Mouse (Mus musculus) ES-CJ7 (cell line): ENCODE measurements at regions not wholly inside any gene's neighbourhood (a gene's known extent, or its start where the extent isn't known, plus 50 kb on each side); places are given as distances from the start of the nearest gene placed in this dataset.

ENCODE experiments used
- DNase-seq: peaks from one replicate; pipeline ENCODE4 v3.0.0; 2011; ENCODE audit warnings: low read depth, low spot score

GRCm38 (mm10) chr1:51411726-51412125 is 66.5 kb downstream of the Nabp1 start:
- peak; percentile 35 for DNase-seq

GRCm38 (mm10) chr1:51403632-51404031 is 74.6 kb downstream of the Nabp1 start:
- no peak for DNase-seq

DNA sequence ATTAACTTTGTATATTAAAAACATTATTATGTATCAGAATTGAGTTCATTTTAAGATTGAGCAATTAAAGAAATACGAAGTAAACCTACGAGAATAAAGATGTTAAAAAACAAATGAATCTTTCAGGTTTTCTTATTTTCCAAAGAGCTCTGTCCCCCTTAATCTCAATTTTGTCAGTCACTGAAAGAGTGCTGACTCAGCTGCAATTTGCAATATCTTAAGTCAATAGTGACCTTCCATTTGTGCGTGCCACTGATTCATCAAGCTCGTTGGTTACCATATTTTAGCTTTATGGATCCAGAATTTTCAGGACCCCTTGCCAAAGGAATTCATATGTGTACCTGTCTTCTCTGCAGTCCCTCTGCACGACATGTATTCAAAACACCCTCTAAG is 75.7 kb downstream of the Nabp1 start:
- DNase-seq: no peak

DNA sequence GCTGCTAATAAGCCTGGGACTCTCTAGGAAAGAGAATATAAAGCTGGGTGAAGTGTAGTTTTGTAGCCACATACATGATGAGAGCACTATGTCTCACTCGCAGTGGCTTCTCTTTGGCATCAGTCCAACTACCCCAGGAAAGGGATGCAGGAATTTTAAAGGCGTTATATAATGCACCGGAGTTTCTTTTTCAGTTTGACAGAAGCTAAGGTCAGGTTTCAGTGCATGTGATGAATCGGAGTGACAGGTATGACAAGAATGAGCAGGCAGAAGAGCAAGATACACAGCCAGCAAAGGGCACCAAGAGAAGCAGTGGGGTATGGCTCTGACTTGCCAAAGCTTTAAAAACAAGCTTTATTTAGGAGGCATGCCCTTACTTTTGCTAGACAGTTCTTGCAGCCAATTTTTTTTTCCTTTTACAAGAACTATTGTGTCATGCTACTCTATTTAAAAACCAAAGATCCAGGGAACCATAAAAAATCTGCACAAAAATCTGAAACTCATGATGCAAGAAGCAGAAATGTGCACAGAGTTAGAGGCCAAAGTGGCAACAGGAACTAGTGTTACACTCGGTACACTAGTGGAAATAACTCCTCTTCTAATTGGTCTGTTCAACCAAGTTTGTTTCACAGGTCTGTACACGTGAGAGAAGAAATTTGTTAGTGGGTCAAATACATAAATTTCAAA is 76.2 kb downstream of the Nabp1 start:
- DNase-seq: no peak

GRCm38 (mm10) chr1:51400541-51400940 is 77.7 kb downstream of the Nabp1 start:
- peak; percentile 33 for DNase-seq

GRCm38 (mm10) chr1:51386874-51387273 is 91.4 kb downstream of the Nabp1 start:
- no peak for DNase-seq

GRCm38 (mm10) chr1:51384051-51384450 is 94.2 kb downstream of the Nabp1 start:
- DNase-seq: no peak

- no peak for DNase-seq
Measured at GRCm38 (mm10) chr1:51380240-51380639, 91.3 kb downstream of the Cavin2 start.

GRCm38 (mm10) chr1:51367587-51367986 is 78.7 kb downstream of the Cavin2 start:
- DNase-seq: no peak

DNA sequence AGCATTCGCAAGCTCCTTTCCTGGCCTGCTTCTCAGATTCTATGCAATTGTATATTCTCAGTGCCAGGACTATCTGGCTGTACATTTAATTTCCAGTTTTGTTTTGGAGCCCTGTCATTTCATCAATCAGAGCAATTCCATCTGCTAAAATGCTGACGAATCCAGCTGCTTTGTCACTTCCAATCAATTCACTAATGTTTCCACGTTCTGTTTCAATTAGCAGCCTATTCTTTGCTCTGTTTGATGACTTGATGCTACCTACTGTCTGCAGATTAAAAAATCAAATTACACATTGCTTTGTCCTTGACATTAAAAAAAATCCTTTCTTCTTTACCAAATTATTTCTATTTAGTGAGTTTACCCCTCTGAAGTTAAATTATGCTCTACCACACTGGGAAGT is 71.2 kb downstream of the Cavin2 start:
- no peak for DNase-seq
